Mouse (Mus musculus) kidney, adult 2 months (tissue): ENCODE measurements around the gene Naip5. TPM values are rescaled to one million over a fixed set of nuclear protein-coding genes. Genes with fewer than 3 reads are reported as not detected.

Source experiments
- polyA plus RNA-seq: library from polyadenylated mRNA; depleted of rRNA; stranded (reverse); fragments of >200 nt; gene quantifications from 2 replicates; pipeline ENCODE4 v1.2.3, GENCODE M21; 2012; rRNA removed

The Naip5 gene
- polyA plus RNA-seq, 1 experiment = 0.84 TPM

Other genes with a start within 250 kb of the Naip5 start
- gene Mccc2, start 230.7 kb downstream of the Naip5 start, polyA plus RNA-seq = 73.5 and 79.5 TPM in 2 replicates
- gene Bdp1, start 142.3 kb downstream of the Naip5 start, polyA plus RNA-seq = 1.6 and 2.2 TPM in 2 replicates
- gene Serf1, start 138.3 kb downstream of the Naip5 start, polyA plus RNA-seq = 8.3 and 11.5 TPM in 2 replicates
- gene Smn1, start 121.5 kb downstream of the Naip5 start, polyA plus RNA-seq = 10.7 and 14.3 TPM in 2 replicates
- 1.0 TPM in 2 replicates for gene Naip2, start 44.2 kb downstream of the Naip5 start, polyA plus RNA-seq
- 0.30 and 0.47 TPM in 2 replicates for gene Naip6, start 71.4 kb upstream of the Naip5 start, polyA plus RNA-seq
- 0.17 and 0.23 TPM in 2 replicates for gene Naip1, start 206.5 kb upstream of the Naip5 start, polyA plus RNA-seq
- 39.2 and 41.2 TPM in 2 replicates for gene Gtf2h2, start 246.3 kb upstream of the Naip5 start, polyA plus RNA-seq